Mouse (Mus musculus): ENCODE data around the gene Bscl2.
"Not testable (repeated sequence)": the region's sequence is repeated elsewhere in the genome, so short reads cannot be mapped to it uniquely, and the experiment has no call there.

The Bscl2 gene

GRCm38 (mm10) chr19:8872266-8872840 lies 35.1 kb downstream of the Bscl2 start:
- no peak for DNase-seq

- DNase-seq = no peak
These were observed 37.8 kb downstream of the Bscl2 start for GRCm38 (mm10) chr19:8875031-8875430.

GRCm38 (mm10) chr19:8880311-8881033 lies 43.2 kb downstream of the Bscl2 start, which contains the start of gene Uqcc3:
TSS of gene Uqcc3 (minus strand) at chr19:8880923.
- peak; percentile 93 for DNase-seq

- no peak for DNase-seq
These were observed 43.7 kb downstream of the Bscl2 start for GRCm38 (mm10) chr19:8881034-8881392.

GRCm38 (mm10) chr19:8883616-8884015 lies 46.3 kb downstream of the Bscl2 start, which contains the start of the genes Lbhd1 and Gm49403:
TSS of gene Lbhd1 (plus strand) at chr19:8883732.
TSS of gene Gm49403 (plus strand) at chr19:8883930.
- no peak for DNase-seq

- DNase-seq = no peak
These were observed 49.8 kb downstream of the Bscl2 start for GRCm38 (mm10) chr19:8886916-8887584.

- no peak for DNase-seq
These were observed 50.6 kb downstream of the Bscl2 start for GRCm38 (mm10) chr19:8887585-8888463.

GRCm38 (mm10) chr19:8888511-8889385 lies 51.5 kb downstream of the Bscl2 start, which contains the start of the genes 1810009A15Rik and Gm49416:
TSS of gene 1810009A15Rik (plus strand) at chr19:8888853.
TSS of gene Gm49416 (plus strand) at chr19:8888926.
- DNase-seq = peak; percentile 95

- DNase-seq = peak; percentile 87
These were observed 55.8 kb downstream of the Bscl2 start, which contains the start of gene Ints5 for GRCm38 (mm10) chr19:8892829-8893766. TSS of gene Ints5 (plus strand) at chr19:8893005.

GRCm38 (mm10) chr19:8895397-8895960 lies 58.2 kb downstream of the Bscl2 start:
- no peak for DNase-seq

- DNase-seq = not testable (repeated sequence)
These were observed 59.0 kb downstream of the Bscl2 start for GRCm38 (mm10) chr19:8896231-8896630.

GRCm38 (mm10) chr19:8897211-8897864 lies 60.1 kb downstream of the Bscl2 start:
- DNase-seq = peak; percentile 15

- DNase-seq = peak; percentile 93
These were observed 60.7 kb downstream of the Bscl2 start, which contains the start of gene Ganab for GRCm38 (mm10) chr19:8897865-8898495. TSS of gene Ganab (plus strand) at chr19:8898071.

All from thymus, postnatal 25 days (tissue).